Mouse (Mus musculus) left cerebral cortex, adult 9 months (tissue): ENCODE results near the gene Cd3eap.

Experiments
- DNase-seq, 2 experiments: peaks; one replicate each; pipeline ENCODE4 v3.0.0; 2022; ENCODE audit warnings: low spot score in 2 of 2

Cd3eap gene

GRCm38 (mm10) chr7:19359299-19359891 is at the start of gene Cd3eap, which contains the start of gene Ppp1r13l:
Gene Cd3eap (minus strand): TSS chr7:19359483.
Gene Ppp1r13l (plus strand): TSS chr7:19359749.
- peak; percentile 75 to 91 for DNase-seq

- peak in 1 of 2 experiments; percentile 82 for DNase-seq
These were observed 46.1 kb upstream of the Cd3eap start for GRCm38 (mm10) chr7:19405417-19405816.

GRCm38 (mm10) chr7:19404476-19404875 is 45.2 kb upstream of the Cd3eap start, which contains the start of gene Ckm:
Gene Ckm (plus strand): TSS chr7:19404776.
- DNase-seq, result no peak

GRCm38 (mm10) chr7:19403731-19404296 is 44.5 kb upstream of the Cd3eap start, which contains the start of gene Klc3:
Gene Klc3 (minus strand): TSS chr7:19404104.
- no peak for DNase-seq

- DNase-seq, result no peak
These were observed 43.3 kb upstream of the Cd3eap start for GRCm38 (mm10) chr7:19402535-19403112.

- DNase-seq, result no peak
These were observed 41.7 kb upstream of the Cd3eap start for GRCm38 (mm10) chr7:19400946-19401345.

GRCm38 (mm10) chr7:19399496-19400280 is 40.4 kb upstream of the Cd3eap start:
- DNase-seq, result no peak

- no peak for DNase-seq
These were observed 35.2 kb upstream of the Cd3eap start for GRCm38 (mm10) chr7:19394484-19394883.

- no peak for DNase-seq
These were observed 29.6 kb upstream of the Cd3eap start for GRCm38 (mm10) chr7:19388699-19389413.

GRCm38 (mm10) chr7:19383708-19384107 is 24.4 kb upstream of the Cd3eap start:
- DNase-seq, result no peak

GRCm38 (mm10) chr7:19382166-19382541 is 22.9 kb upstream of the Cd3eap start:
- DNase-seq, result no peak

- DNase-seq, result peak; percentile 94 to 98
These were observed 22.3 kb upstream of the Cd3eap start, which contains the start of gene Ercc2 for GRCm38 (mm10) chr7:19381377-19382165. Gene Ercc2 (plus strand): TSS chr7:19382010.

GRCm38 (mm10) chr7:19378049-19378448 is 18.8 kb upstream of the Cd3eap start:
- no peak for DNase-seq

- no peak for DNase-seq
These were observed 16.7 kb upstream of the Cd3eap start for GRCm38 (mm10) chr7:19376019-19376418.

- DNase-seq, result no peak
These were observed 16.1 kb upstream of the Cd3eap start for GRCm38 (mm10) chr7:19375368-19375767.

GRCm38 (mm10) chr7:19373367-19373766 is 14.1 kb upstream of the Cd3eap start:
- no peak for DNase-seq

GRCm38 (mm10) chr7:19369823-19370425 is 10.6 kb upstream of the Cd3eap start:
- peak in 1 of 2 experiments; percentile 63 for DNase-seq

GRCm38 (mm10) chr7:19368380-19368779 is 9.1 kb upstream of the Cd3eap start:
- DNase-seq, result no peak

- DNase-seq, result no peak
These were observed 6.1 kb upstream of the Cd3eap start for GRCm38 (mm10) chr7:19365376-19365775.

- DNase-seq, result peak in 1 of 2 experiments; percentile 54
These were observed 4.6 kb upstream of the Cd3eap start for GRCm38 (mm10) chr7:19363881-19364280.
